Mouse (Mus musculus): ENCODE results near the gene Sgpp2.

- TF ChIP-seq CTCF (IDR thresholded peaks at IDR 0.05; ENCODE audit: low read depth, low read length), result no peak
- no peak for TF ChIP-seq TAL1 (conservative IDR thresholded peaks at IDR 0.05; ENCODE audit: low read depth, low read length)
- no peak for TF ChIP-seq GATA2 (IDR thresholded peaks at IDR 0.05; ENCODE audit: borderline replicate concordance, low read depth, low read length)
Observed at GRCm38 (mm10) chr1:78435967-78436366, 125.8 kb downstream of the Sgpp2 start.

Measured in G1E (cell line).